Mouse (Mus musculus) lung, postnatal 36 days (tissue): ENCODE data around the gene Nmb.

Experiments
- DNase-seq: peaks from one replicate; pipeline ENCODE4 v3.0.0; 2022; ENCODE audit warnings: mixed read lengths

The Nmb gene

DNA sequence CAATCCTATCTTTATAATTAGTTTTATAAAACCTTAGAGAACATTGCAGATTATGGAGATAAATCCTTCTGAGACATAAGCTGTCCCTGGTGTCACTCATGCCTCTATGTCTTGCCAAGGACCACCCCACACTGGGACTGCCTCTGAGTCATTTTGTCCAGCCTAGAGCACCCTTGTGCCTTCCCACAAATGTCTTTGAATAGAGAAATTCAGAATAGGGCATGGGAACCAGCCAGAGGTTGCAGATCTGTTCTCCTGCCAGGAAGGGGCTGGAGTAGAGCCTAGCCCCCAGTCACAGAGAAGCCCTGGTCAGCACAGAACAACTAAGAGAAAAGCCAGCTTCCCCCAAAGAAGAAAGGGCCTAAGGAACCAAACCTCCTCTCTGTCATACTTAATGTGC is 49.6 kb downstream of the Nmb start:
- no peak for DNase-seq

DNA sequence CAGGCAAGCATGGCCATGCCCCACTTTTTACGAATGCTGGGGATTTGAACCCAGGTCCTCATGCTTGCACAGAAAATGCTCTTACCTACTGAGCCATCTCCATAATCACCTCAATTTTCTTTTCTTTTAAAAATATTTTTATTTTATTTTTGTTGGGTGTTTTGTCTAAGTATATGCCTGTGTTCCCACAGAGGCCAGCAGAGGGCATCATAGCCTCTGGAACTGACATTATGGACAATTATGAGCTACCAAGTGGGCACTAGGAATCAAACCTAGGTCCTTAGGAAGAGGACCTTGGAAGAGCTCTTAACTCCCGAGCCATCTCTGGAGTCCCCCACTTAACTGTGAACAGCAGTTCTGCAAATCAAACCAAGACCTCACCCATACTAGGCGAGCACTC is 51.7 kb downstream of the Nmb start:
- no peak for DNase-seq
